Mouse (Mus musculus): Measurements from ENCODE around the gene Crat. TPM values are rescaled to one million over a fixed set of nuclear protein-coding genes. Genes with fewer than 3 reads are reported as not detected.

Gene Crat
- polyA plus RNA-seq, 1 experiment from 2014 or later, result 25.8 TPM

DNA sequence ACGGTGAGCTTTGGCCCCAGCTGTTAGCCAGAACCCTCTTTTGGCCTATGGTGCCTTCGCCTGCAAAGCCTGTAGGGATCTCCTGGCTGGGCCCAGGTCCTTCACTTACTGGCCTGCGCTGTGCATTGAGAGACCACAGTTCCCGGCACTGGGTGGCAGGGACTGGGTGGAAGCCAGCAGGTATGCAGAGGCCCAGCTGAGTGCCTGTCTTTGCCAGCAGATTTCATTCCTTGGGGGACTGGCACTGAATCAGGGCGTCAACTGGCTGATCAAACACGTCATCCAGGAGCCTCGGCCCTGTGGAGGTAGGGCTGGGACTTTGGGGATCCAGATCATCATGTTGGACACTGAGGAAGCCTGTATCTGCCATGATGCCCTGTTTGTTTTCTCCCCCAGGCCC, 19.9 kb downstream of the Crat start:
- peaks cover 18% of the 10 kb centered on the region for H3K4me1 ChIP-seq (replicated peaks; ENCODE audit: control insufficient read depth, insufficient read depth, low read length)

GRCm38 (mm10) chr2:30393370-30393656, 22.3 kb downstream of the Crat start:
- Histone ChIP-seq H3K9me3 (ENCODE audit: control insufficient read depth, low read length) (no peaks in the 10 kb centered on the region), H3K4me2 (ENCODE audit: low read depth, low read length, severe bottlenecking) (peak overlapping the region; percentile 96), H3K36me3 (ENCODE audit: control insufficient read depth, insufficient read depth, low read length) (peaks cover 2% of the 10 kb centered on the region), H3K4me3 (ENCODE audit: low read depth, low read length) (peak overlapping the region; percentile 80), H3K27me3 (ENCODE audit: control insufficient read depth, insufficient read depth, low read length) (no peaks in the 10 kb centered on the region), H3K9ac (ENCODE audit: low read length) (peak overlapping the region; percentile 74), H3K4me1 (replicated peaks; ENCODE audit: control insufficient read depth, insufficient read depth, low read length) (peaks cover 7% of the 10 kb centered on the region), H3K27ac (ENCODE audit: low read depth, low read length) (no peak overlapping the region)
- 76% methylated on average over 1 of the region's 1 CpGs for WGBS
- ATAC-seq (replicated peaks; ENCODE audit: low FRiP score) (no peak), DNase-seq (ENCODE audit: low spot score) (no peak)

More for the DNA sequence above, 19.9 kb downstream of the Crat start:
- Histone ChIP-seq H3K4me2 (ENCODE audit: low read depth, low read length, severe bottlenecking) (no peak overlapping the region), H3K27me3 (ENCODE audit: control insufficient read depth, insufficient read depth, low read length) (no peaks in the 10 kb centered on the region), H3K36me3 (ENCODE audit: control insufficient read depth, insufficient read depth, low read length) (peaks cover 2% of the 10 kb centered on the region), H3K27ac (ENCODE audit: low read depth, low read length) (no peak overlapping the region), H3K9ac (ENCODE audit: low read length) (no peak overlapping the region), H3K9me3 (ENCODE audit: control insufficient read depth, low read length) (no peaks in the 10 kb centered on the region), H3K4me3 (ENCODE audit: low read depth, low read length) (no peak overlapping the region)
- 88% methylated on average over 7 of the region's 7 CpGs for WGBS
- no peak for ATAC-seq (replicated peaks; ENCODE audit: low FRiP score)
- DNase-seq (ENCODE audit: low spot score), result no peak

DNA sequence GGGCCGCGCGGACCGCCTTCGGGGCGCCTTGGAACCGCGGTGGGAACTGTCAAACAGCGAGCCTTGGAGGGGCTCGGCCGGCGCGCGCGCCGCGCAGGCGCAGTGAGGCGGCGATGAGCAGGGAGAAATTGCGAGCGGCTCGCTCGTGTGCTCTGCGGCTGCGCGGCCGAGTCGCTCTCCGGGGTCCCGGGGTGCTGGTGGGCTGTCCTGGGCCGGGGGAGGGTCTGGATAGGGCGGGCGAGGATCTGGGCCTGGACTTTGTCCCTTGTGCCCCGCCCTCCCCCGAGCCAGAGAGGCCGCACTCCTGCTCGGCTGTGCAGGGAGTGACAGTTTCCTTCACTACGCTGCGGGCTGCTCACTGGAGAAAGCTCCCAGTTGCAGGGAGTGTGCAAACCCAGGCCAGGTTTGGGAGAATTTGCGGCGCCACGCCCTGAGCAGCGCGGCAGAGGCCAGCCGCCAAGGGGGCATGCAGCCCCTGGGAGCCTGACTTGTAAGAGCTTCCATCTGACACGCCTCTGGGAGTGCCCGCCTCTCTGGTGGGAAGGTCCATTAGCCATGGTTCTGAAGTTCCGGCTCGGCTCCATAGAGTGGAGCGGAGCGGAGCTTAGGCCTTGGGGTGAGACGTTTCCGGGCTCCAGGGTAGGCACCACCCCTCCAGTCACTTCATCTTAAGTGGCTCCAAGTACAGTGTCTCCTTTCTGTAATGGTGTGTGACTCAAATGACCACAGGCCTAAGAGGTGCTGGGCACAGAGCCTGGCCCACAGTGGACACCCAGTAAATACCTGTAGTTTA, 22.8 kb downstream of the Crat start:
- Histone ChIP-seq H3K4me3 (ENCODE audit: low read depth, low read length) (peak overlapping the region; percentile 80), H3K4me2 (ENCODE audit: low read depth, low read length, severe bottlenecking) (peak overlapping the region; percentile 96), H3K9me3 (ENCODE audit: control insufficient read depth, low read length) (no peaks in the 10 kb centered on the region), H3K27ac (ENCODE audit: low read depth, low read length) (peak overlapping the region; percentile 85), H3K9ac (ENCODE audit: low read length) (peak overlapping the region; percentile 74), H3K27me3 (ENCODE audit: control insufficient read depth, insufficient read depth, low read length) (no peaks in the 10 kb centered on the region), H3K36me3 (ENCODE audit: control insufficient read depth, insufficient read depth, low read length) (peaks cover 2% of the 10 kb centered on the region), H3K4me1 (replicated peaks; ENCODE audit: control insufficient read depth, insufficient read depth, low read length) (peaks cover 7% of the 10 kb centered on the region)
- ATAC-seq (replicated peaks; ENCODE audit: low FRiP score) (peak; percentile 82), DNase-seq (ENCODE audit: low spot score) (peak; percentile 93)
- WGBS, result 1% methylated on average over 53 of the region's 54 CpGs

DNA sequence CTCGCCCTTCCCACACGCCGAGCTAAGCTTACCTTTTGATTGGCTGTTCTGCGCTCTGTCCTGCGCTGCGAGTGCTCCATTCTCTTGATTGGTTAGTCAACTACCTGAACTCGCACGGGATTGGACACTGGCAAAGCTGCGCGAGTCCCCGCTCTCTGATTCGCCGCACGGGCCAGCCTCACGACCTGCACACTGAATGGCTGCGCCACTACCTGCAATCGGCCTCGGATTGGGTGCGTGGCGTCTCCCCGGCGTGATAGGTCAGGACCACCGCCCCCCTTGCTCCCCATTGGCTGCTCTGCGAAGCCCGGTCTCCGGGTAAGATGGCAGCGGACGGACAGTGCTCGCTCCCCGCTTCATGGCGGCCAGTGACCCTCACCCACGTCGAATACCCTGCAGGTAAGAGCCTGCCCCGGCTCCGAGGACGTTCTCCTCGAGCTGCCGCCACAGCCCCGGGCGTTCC, 23.5 kb downstream of the Crat start, which contains the start of gene Dolpp1:
TSS of gene Dolpp1 (plus strand) at position 141 of the 463 bp plus-strand sequence.
- 0% methylated on average over 40 of the region's 40 CpGs for WGBS
- Histone ChIP-seq H3K4me2 (ENCODE audit: low read depth, low read length, severe bottlenecking) (peak within 1 kb of the TSS; percentile 96), H3K9me3 (ENCODE audit: control insufficient read depth, low read length) (no peaks in the 10 kb centered on the region), H3K27me3 (ENCODE audit: control insufficient read depth, insufficient read depth, low read length) (no peaks in the 10 kb centered on the region), H3K4me3 (ENCODE audit: low read depth, low read length) (peak within 1 kb of the TSS; percentile 80), H3K4me1 (replicated peaks; ENCODE audit: control insufficient read depth, insufficient read depth, low read length) (peaks cover 7% of the 10 kb centered on the region), H3K9ac (ENCODE audit: low read length) (peak within 1 kb of the TSS; percentile 74), H3K36me3 (ENCODE audit: control insufficient read depth, insufficient read depth, low read length) (peaks cover 2% of the 10 kb centered on the region), H3K27ac (ENCODE audit: low read depth, low read length) (peak within 1 kb of the TSS; percentile 85)
- ATAC-seq (replicated peaks; ENCODE audit: low FRiP score), result peak; percentile 99
- peak; percentile 99 for DNase-seq (ENCODE audit: low spot score)

- H3K9ac ChIP-seq (ENCODE audit: low read length), result no peak overlapping the region
- no peak overlapping the region for H3K27ac ChIP-seq (ENCODE audit: low read depth, low read length)
- H3K9me3 ChIP-seq (ENCODE audit: control insufficient read depth, low read length), result no peaks in the 10 kb centered on the region
- H3K27me3 ChIP-seq (ENCODE audit: control insufficient read depth, insufficient read depth, low read length), result no peaks in the 10 kb centered on the region
- H3K36me3 ChIP-seq (ENCODE audit: control insufficient read depth, insufficient read depth, low read length), result no peaks in the 10 kb centered on the region
- H3K4me3 ChIP-seq (ENCODE audit: low read depth, low read length), result no peak overlapping the region
- no peak overlapping the region for H3K4me2 ChIP-seq (ENCODE audit: low read depth, low read length, severe bottlenecking)
- DNase-seq (ENCODE audit: low spot score), result no peak
- peaks cover 7% of the 10 kb centered on the region for H3K4me1 ChIP-seq (replicated peaks; ENCODE audit: control insufficient read depth, insufficient read depth, low read length)
- no peak for ATAC-seq (replicated peaks; ENCODE audit: low FRiP score)
- WGBS, result 91% methylated on average over 2 of the region's 2 CpGs
Observed at GRCm38 (mm10) chr2:30389000-30389399, 26.6 kb downstream of the Crat start.

- 83% methylated on average over 9 of the region's 9 CpGs for WGBS
- no peak for DNase-seq (ENCODE audit: low spot score)
- Histone ChIP-seq H3K4me3 (ENCODE audit: low read depth, low read length) (no peak overlapping the region), H3K9me3 (ENCODE audit: control insufficient read depth, low read length) (no peaks in the 10 kb centered on the region), H3K4me2 (ENCODE audit: low read depth, low read length, severe bottlenecking) (no peak overlapping the region), H3K9ac (ENCODE audit: low read length) (no peak overlapping the region), H3K4me1 (replicated peaks; ENCODE audit: control insufficient read depth, insufficient read depth, low read length) (no peaks in the 10 kb centered on the region), H3K27ac (ENCODE audit: low read depth, low read length) (no peak overlapping the region), H3K36me3 (ENCODE audit: control insufficient read depth, insufficient read depth, low read length) (no peaks in the 10 kb centered on the region; the same call in 1 of the 2 replicates), H3K27me3 (ENCODE audit: control insufficient read depth, insufficient read depth, low read length) (no peaks in the 10 kb centered on the region)
- no peak for ATAC-seq (replicated peaks; ENCODE audit: low FRiP score)
Observed at GRCm38 (mm10) chr2:30386913-30387312, 28.7 kb downstream of the Crat start.

GRCm38 (mm10) chr2:30385591-30385990, 30.0 kb downstream of the Crat start:
- Histone ChIP-seq H3K9ac (ENCODE audit: low read length) (no peak overlapping the region), H3K36me3 (ENCODE audit: control insufficient read depth, insufficient read depth, low read length) (no peaks in the 10 kb centered on the region; the same call in 1 of the 2 replicates), H3K4me3 (ENCODE audit: low read depth, low read length) (no peak overlapping the region), H3K27me3 (ENCODE audit: control insufficient read depth, insufficient read depth, low read length) (no peaks in the 10 kb centered on the region), H3K9me3 (ENCODE audit: control insufficient read depth, low read length) (no peaks in the 10 kb centered on the region), H3K27ac (ENCODE audit: low read depth, low read length) (no peak overlapping the region), H3K4me1 (replicated peaks; ENCODE audit: control insufficient read depth, insufficient read depth, low read length) (no peaks in the 10 kb centered on the region), H3K4me2 (ENCODE audit: low read depth, low read length, severe bottlenecking) (no peak overlapping the region)
- ATAC-seq (replicated peaks; ENCODE audit: low FRiP score) (no peak), DNase-seq (ENCODE audit: low spot score) (no peak)
- 86% methylated on average over 4 of the region's 4 CpGs for WGBS

GRCm38 (mm10) chr2:30384814-30385213, 30.8 kb downstream of the Crat start:
- Histone ChIP-seq H3K27ac (ENCODE audit: low read depth, low read length) (no peak overlapping the region), H3K27me3 (ENCODE audit: control insufficient read depth, insufficient read depth, low read length) (no peaks in the 10 kb centered on the region), H3K4me2 (ENCODE audit: low read depth, low read length, severe bottlenecking) (no peak overlapping the region), H3K4me3 (ENCODE audit: low read depth, low read length) (no peak overlapping the region), H3K36me3 (ENCODE audit: control insufficient read depth, insufficient read depth, low read length) (no peaks in the 10 kb centered on the region; the same call in 1 of the 2 replicates), H3K4me1 (replicated peaks; ENCODE audit: control insufficient read depth, insufficient read depth, low read length) (no peaks in the 10 kb centered on the region), H3K9ac (ENCODE audit: low read length) (no peak overlapping the region), H3K9me3 (ENCODE audit: control insufficient read depth, low read length) (no peaks in the 10 kb centered on the region)
- no peak for DNase-seq (ENCODE audit: low spot score)
- 80% methylated on average over 5 of the region's 5 CpGs for WGBS
- ATAC-seq (replicated peaks; ENCODE audit: low FRiP score), result no peak

DNA sequence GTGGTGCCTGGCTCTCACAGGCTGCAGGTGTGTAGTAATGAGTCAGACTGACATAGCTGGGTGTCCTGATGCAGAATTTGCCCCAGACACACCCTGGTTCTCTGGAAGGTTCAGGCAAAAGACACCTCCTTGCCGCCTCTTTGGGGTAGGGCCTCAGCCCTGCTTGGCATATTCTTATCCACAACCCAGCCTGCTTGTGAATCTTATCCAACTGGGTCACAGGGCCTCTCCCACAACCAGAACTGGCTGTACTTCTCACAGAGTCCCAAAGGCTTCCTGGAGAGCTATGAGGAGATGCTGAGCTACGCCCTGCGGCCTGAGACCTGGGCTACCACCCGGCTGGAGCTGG, 34.3 kb downstream of the Crat start:
- no peaks in the 10 kb centered on the region for H3K9me3 ChIP-seq (ENCODE audit: control insufficient read depth, low read length)
- ATAC-seq (replicated peaks; ENCODE audit: low FRiP score) (no peak), DNase-seq (ENCODE audit: low spot score) (no peak)
- no peaks in the 10 kb centered on the region for H3K27me3 ChIP-seq (ENCODE audit: control insufficient read depth, insufficient read depth, low read length)
- 95% methylated on average over 4 of the region's 4 CpGs for WGBS
- no peak overlapping the region for H3K4me2 ChIP-seq (ENCODE audit: low read depth, low read length, severe bottlenecking)
- peaks cover 7% of the 10 kb centered on the region; the same call in 1 of the 2 replicates for H3K36me3 ChIP-seq (ENCODE audit: control insufficient read depth, insufficient read depth, low read length)
- H3K27ac ChIP-seq (ENCODE audit: low read depth, low read length), result no peak overlapping the region
- no peak overlapping the region for H3K9ac ChIP-seq (ENCODE audit: low read length)
- no peak overlapping the region for H3K4me3 ChIP-seq (ENCODE audit: low read depth, low read length)
- no peaks in the 10 kb centered on the region for H3K4me1 ChIP-seq (replicated peaks; ENCODE audit: control insufficient read depth, insufficient read depth, low read length)
